Mouse (Mus musculus) spleen, postnatal 10 days (tissue): ENCODE data around the gene Rab11fip5.

Source experiments
- DNase-seq, 2 experiments: peaks; one replicate each; pipeline ENCODE4 v3.0.0; 2021 to 2022; ENCODE audit warnings: low spot score in 2 of 2

Gene Rab11fip5

GRCm38 (mm10) chr6:85348133-85348532 is 26.3 kb downstream of the Rab11fip5 start:
- DNase-seq = no peak

- DNase-seq = peak; percentile 61 to 88
These were observed 28.3 kb downstream of the Rab11fip5 start for GRCm38 (mm10) chr6:85346028-85346634.

GRCm38 (mm10) chr6:85344929-85345328 is 29.5 kb downstream of the Rab11fip5 start:
- no peak for DNase-seq

GRCm38 (mm10) chr6:85343027-85343426 is 31.4 kb downstream of the Rab11fip5 start:
- no peak for DNase-seq

GRCm38 (mm10) chr6:85341814-85342501 is 32.5 kb downstream of the Rab11fip5 start:
- DNase-seq = no peak

- DNase-seq = no peak
These were observed 34.2 kb downstream of the Rab11fip5 start for GRCm38 (mm10) chr6:85340184-85340583.

GRCm38 (mm10) chr6:85339273-85339901 is 35.0 kb downstream of the Rab11fip5 start:
- peak; percentile 26 to 72 for DNase-seq

- no peak for DNase-seq
These were observed 37.5 kb downstream of the Rab11fip5 start for GRCm38 (mm10) chr6:85336944-85337343.

GRCm38 (mm10) chr6:85335352-85335751 is 39.1 kb downstream of the Rab11fip5 start:
- DNase-seq = no peak

- no peak for DNase-seq
These were observed 39.6 kb downstream of the Rab11fip5 start for GRCm38 (mm10) chr6:85334851-85335250.

GRCm38 (mm10) chr6:85334251-85334650 is 40.2 kb downstream of the Rab11fip5 start:
- DNase-seq = no peak

- DNase-seq = no peak
These were observed 40.7 kb downstream of the Rab11fip5 start for GRCm38 (mm10) chr6:85333732-85334131.

- peak; percentile 79 to 96 for DNase-seq
These were observed 41.3 kb downstream of the Rab11fip5 start, which contains the start of gene Sfxn5 for GRCm38 (mm10) chr6:85333000-85333669. Gene Sfxn5, minus strand, starts transcription at chr6:85333422.

GRCm38 (mm10) chr6:85332351-85332999 is 42.0 kb downstream of the Rab11fip5 start:
- DNase-seq = peak in 1 of 2 experiments; percentile 22

GRCm38 (mm10) chr6:85331736-85332135 is 42.7 kb downstream of the Rab11fip5 start:
- no peak for DNase-seq

GRCm38 (mm10) chr6:85331221-85331735 is 43.2 kb downstream of the Rab11fip5 start:
- DNase-seq = no peak

- no peak for DNase-seq
These were observed 44.7 kb downstream of the Rab11fip5 start for GRCm38 (mm10) chr6:85329666-85330185.

- no peak for DNase-seq
These were observed 47.9 kb downstream of the Rab11fip5 start for GRCm38 (mm10) chr6:85326564-85326963.

- no peak for DNase-seq
These were observed 49.3 kb downstream of the Rab11fip5 start for GRCm38 (mm10) chr6:85325109-85325508.

- DNase-seq = no peak
These were observed 54.0 kb downstream of the Rab11fip5 start for GRCm38 (mm10) chr6:85320445-85320866.

GRCm38 (mm10) chr6:85316211-85316610 is 58.2 kb downstream of the Rab11fip5 start:
- no peak for DNase-seq
